Mouse (Mus musculus) B cell, adult 62 days (primary cell): Measurements from ENCODE around the gene Cct2. TPM values are rescaled to one million over a fixed set of nuclear protein-coding genes. Genes with fewer than 3 reads are reported as not detected.

Experiments used
- total RNA-seq: library from RNA; stranded (reverse); gene quantifications from 4 replicates; pipeline ENCODE4 v1.2.4, GENCODE M21; 2023

Cct2 gene
- total RNA-seq, result 260 to 285 TPM (median 275 TPM) in 4 replicates

GRCm38 (mm10) chr10:117063254-117064021 is at the start of gene Cct2:
Gene Cct2, minus strand, starts transcription at chr10:117063814.

DNA sequence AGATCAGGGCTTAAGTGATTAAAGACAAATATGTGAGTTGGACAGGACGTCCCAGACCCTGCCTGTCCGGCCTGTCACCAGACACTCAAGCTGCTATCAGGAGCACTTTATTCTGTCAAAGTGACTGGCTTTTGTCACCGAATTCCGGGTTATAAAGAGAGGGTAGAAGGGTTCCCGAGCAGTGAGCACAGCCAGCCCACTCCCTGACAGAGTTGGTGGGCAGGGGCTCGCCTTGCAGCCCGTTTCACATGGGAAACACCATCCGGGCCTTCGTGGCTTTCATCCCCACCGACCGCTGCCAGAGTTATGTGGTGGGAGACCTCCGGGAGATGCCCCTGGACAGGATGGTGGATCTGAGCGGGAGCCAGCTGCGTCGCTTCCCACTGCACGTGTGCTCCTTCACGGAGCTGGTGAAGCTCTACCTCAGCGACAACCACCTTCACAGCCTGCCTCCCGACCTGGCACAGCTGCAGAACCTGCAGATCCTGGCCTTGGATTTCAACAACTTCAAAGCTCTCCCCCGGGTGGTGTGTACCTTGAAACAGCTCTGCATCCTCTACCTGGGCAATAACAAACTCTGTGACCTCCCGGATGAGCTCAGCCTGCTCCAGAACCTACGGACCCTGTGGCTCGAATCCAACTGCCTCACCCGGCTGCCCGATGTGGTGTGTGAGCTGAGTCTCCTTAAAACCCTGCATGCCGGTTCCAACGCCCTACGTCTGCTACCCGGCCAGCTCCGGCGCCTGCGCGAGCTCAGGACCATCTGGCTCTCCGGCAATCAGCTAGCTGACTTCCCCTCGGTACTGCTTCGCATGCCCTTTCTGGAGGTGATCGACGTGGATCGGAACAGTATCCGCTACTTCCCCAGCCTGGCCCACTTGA is 18.2 kb downstream of the Cct2 start, which contains the start of gene Lrrc10:
Gene Lrrc10, plus strand, starts transcription at position 167 of the 882 bp plus-strand sequence.

Other genes starting within 250 kb of the Cct2 start
- gene Myrfl, start 166.9 kb downstream of the Cct2 start, total RNA-seq, result not detected in 4 replicates
- 41.6 to 49.4 TPM (median 45.7 TPM) in 4 replicates for gene Rab3ip, start 113.0 kb downstream of the Cct2 start, total RNA-seq
- gene Gm10271, start 91.2 kb downstream of the Cct2 start, total RNA-seq, result not detected in 4 replicates
- not detected in 4 replicates for gene Best3, start 77.5 kb downstream of the Cct2 start, total RNA-seq
- not detected in 4 replicates for gene Lrrc10, start 18.5 kb downstream of the Cct2 start, total RNA-seq
- 24.7 to 30.0 TPM (median 28.2 TPM) in 4 replicates for gene Frs2, start 84.7 kb upstream of the Cct2 start, total RNA-seq
- gene Yeats4, start 160.7 kb upstream of the Cct2 start, total RNA-seq, result 110 to 119 TPM (median 115 TPM) in 4 replicates
- not detected in 4 replicates for gene 9530003J23Rik, start 174.9 kb upstream of the Cct2 start, total RNA-seq
- gene Lyz2, start 218.5 kb upstream of the Cct2 start, total RNA-seq, result 6.3 to 13.8 TPM (median 8.8 TPM) in 4 replicates
- gene Lyz1, start 229.1 kb upstream of the Cct2 start, total RNA-seq, result 0.77 to 1.1 TPM (median 0.91 TPM) in 3 of 4 replicates, not detected in the other